Mouse (Mus musculus) liver, adult 2 months (tissue): ENCODE results near the gene Rad9a. TPM values are rescaled to one million over a fixed set of nuclear protein-coding genes. Genes with fewer than 3 reads are reported as not detected.
A peak's percentile ranks its signal among the peaks of the same experiment; 100 is the strongest.

ENCODE experiments used
- DNase-seq: peaks from one replicate; pipeline ENCODE4 v3.0.0-alpha.2; 2011; ENCODE audit warnings: low read depth, low spot score; ENCODE audit errors: extremely low read depth
- H3K27ac ChIP-seq: fragments of 200-500 bp; replicated peaks from 2 replicates; pipeline ENCODE4 v1.5.1; 2012; ENCODE audit warnings: low read depth, mild to moderate bottlenecking, control low read depth, inconsistent platforms, low read length; ENCODE audit not compliant: insufficient read depth
- H3K27me3 ChIP-seq: fragments of 200-500 bp; 2 replicates; pipeline ENCODE4 v1.6.1; 2012; ENCODE audit warnings: mild to moderate bottlenecking, moderate library complexity, low read length, inconsistent platforms; ENCODE audit not compliant: control insufficient read depth, insufficient read depth
- H3K36me3 ChIP-seq: fragments of 200-500 bp; 2 replicates; pipeline ENCODE4 v1.6.1; 2012; ENCODE audit warnings: low read length, inconsistent platforms; ENCODE audit not compliant: control insufficient read depth, insufficient read depth
- H3K4me1 ChIP-seq: fragments of 200-500 bp; 2 replicates; pipeline ENCODE4 v1.6.1; 2011; ENCODE audit warnings: low read length; ENCODE audit not compliant: control insufficient read depth, insufficient read depth
- H3K4me3 ChIP-seq: fragments of 200-500 bp; 2 replicates; pipeline ENCODE4 v1.5.1; 2011; ENCODE audit warnings: low read depth, mild to moderate bottlenecking, control low read depth, low read length, moderate library complexity; ENCODE audit not compliant: insufficient read depth
- H3K79me2 ChIP-seq: fragments of 200-500 bp; 2 replicates; pipeline ENCODE4 v1.6.1; 2012; ENCODE audit warnings: inconsistent platforms, mild to moderate bottlenecking, low read length, moderate library complexity; ENCODE audit not compliant: control insufficient read depth, insufficient read depth
- H3K9ac ChIP-seq: fragments of 200-500 bp; 2 replicates; pipeline ENCODE4 v1.6.1; 2012; ENCODE audit warnings: low read depth, mild to moderate bottlenecking, control low read depth, inconsistent platforms, low read length
- CTCF ChIP-seq: fragments of 200-500 bp; IDR thresholded peaks from 2 replicates; pipeline ENCODE4 v1.5.1; 2011; ENCODE audit warnings: low read depth, low read length, control low read depth
- POLR2A ChIP-seq: fragments of 200-500 bp; IDR thresholded peaks from 2 replicates; pipeline ENCODE4 v1.6.1; 2011; ENCODE audit warnings: low read length, control low read depth; ENCODE audit not compliant: insufficient read depth; ENCODE audit errors: extremely low read depth
- WGBS: fragments of 180-500 bp; shearing (Covaris S2); methylation state at CpG from one replicate; pipeline ENCODE4 v1.1.7; 2018; 5-methylcytosine and 5-hydroxymethylcytosine counted together
- polyA plus RNA-seq: library from polyadenylated mRNA; depleted of rRNA; stranded (reverse); fragments of >200 nt; gene quantifications from 2 replicates; pipeline ENCODE4 v1.2.3, GENCODE M21; 2012
- total RNA-seq: library from RNA; depleted of rRNA; stranded (reverse); fragments of >200 nt; gene quantifications from 2 replicates; pipeline ENCODE4 v1.2.3, GENCODE M21; 2014

Gene Rad9a
- total and polyA plus RNA-seq, 2 experiments, result 0.74 to 7.0 TPM

DNA sequence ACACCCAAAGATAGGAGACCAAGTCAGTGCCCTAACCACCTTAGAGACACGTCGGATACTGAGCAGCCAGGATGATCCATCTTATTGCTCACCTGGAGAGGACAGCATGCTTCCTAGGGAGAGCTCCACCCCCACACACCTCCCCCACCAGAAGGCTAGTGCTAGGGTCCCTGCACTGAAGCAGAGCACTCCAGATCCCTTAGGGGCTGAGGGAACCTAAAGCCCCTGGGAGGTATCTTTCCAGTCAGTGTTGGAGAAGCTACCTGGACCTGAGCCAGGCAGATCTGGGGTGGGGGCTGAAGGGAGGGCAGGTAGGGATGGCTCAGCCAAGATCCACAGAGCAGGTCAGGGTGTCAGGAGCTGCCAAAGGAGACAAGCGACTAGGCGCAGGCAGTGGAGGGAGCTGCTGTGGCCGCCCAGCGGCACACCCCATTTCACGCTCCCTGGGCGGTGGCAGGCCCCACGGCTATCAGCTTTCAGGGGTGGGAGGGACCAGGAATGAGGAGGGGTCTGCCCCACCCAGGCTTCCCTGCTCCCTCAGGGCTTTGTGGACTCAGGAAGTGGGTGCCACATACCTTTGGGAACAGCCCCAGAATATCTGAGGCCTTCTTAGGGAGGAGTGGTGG is 28.1 kb upstream of the Rad9a start:
- H3K4me1 ChIP-seq, result no peaks in the 10 kb centered on the region; the same call in 1 of the 2 replicates
- no peaks in the 10 kb centered on the region for H3K27me3 ChIP-seq
- H3K79me2 ChIP-seq, result no peaks in the 10 kb centered on the region
- no peak overlapping the region for H3K4me3 ChIP-seq
- 92% methylated on average over 9 of the region's 9 CpGs for WGBS
- no peak for TF ChIP-seq CTCF
- TF ChIP-seq POLR2A, result no peak
- H3K27ac ChIP-seq, result no peak overlapping the region
- no peaks in the 10 kb centered on the region for H3K36me3 ChIP-seq
- no peak overlapping the region for H3K9ac ChIP-seq
- no peak for DNase-seq

- no peak for DNase-seq
- no peak overlapping the region for H3K27ac ChIP-seq
- H3K9ac ChIP-seq, result no peak overlapping the region
- TF ChIP-seq POLR2A (no peak), CTCF (no peak)
- no peaks in the 10 kb centered on the region; the same call in 1 of the 2 replicates for H3K4me1 ChIP-seq
- 54% methylated on average over 4 of the region's 4 CpGs for WGBS
- no peaks in the 10 kb centered on the region for H3K27me3 ChIP-seq
- no peak overlapping the region for H3K4me3 ChIP-seq
- no peaks in the 10 kb centered on the region for H3K36me3 ChIP-seq
- H3K79me2 ChIP-seq, result no peaks in the 10 kb centered on the region
Measured at GRCm38 (mm10) chr19:4228891-4229290, 27.4 kb upstream of the Rad9a start.

- DNase-seq, result peak; percentile 67
- WGBS, result 31% methylated on average over 8 of the region's 8 CpGs
- Histone ChIP-seq H3K27me3 (no peaks in the 10 kb centered on the region), H3K4me1 (no peaks in the 10 kb centered on the region; the same call in 1 of the 2 replicates), H3K9ac (no peak overlapping the region), H3K4me3 (no peak overlapping the region), H3K79me2 (no peaks in the 10 kb centered on the region), H3K27ac (no peak overlapping the region), H3K36me3 (no peaks in the 10 kb centered on the region)
- TF ChIP-seq POLR2A (no peak), CTCF (peak; percentile 74)
Measured at GRCm38 (mm10) chr19:4227894-4228678, 26.6 kb upstream of the Rad9a start.

GRCm38 (mm10) chr19:4227446-4227845 is 26.0 kb upstream of the Rad9a start:
- no peaks in the 10 kb centered on the region for H3K79me2 ChIP-seq
- H3K4me3 ChIP-seq, result no peak overlapping the region
- DNase-seq, result no peak
- no peak overlapping the region for H3K9ac ChIP-seq
- H3K27me3 ChIP-seq, result no peaks in the 10 kb centered on the region
- TF ChIP-seq POLR2A, result no peak
- TF ChIP-seq CTCF, result no peak
- WGBS, result 88% methylated on average over 5 of the region's 5 CpGs
- H3K27ac ChIP-seq, result no peak overlapping the region
- no peaks in the 10 kb centered on the region for H3K36me3 ChIP-seq
- H3K4me1 ChIP-seq, result no peaks in the 10 kb centered on the region; the same call in 1 of the 2 replicates

DNA sequence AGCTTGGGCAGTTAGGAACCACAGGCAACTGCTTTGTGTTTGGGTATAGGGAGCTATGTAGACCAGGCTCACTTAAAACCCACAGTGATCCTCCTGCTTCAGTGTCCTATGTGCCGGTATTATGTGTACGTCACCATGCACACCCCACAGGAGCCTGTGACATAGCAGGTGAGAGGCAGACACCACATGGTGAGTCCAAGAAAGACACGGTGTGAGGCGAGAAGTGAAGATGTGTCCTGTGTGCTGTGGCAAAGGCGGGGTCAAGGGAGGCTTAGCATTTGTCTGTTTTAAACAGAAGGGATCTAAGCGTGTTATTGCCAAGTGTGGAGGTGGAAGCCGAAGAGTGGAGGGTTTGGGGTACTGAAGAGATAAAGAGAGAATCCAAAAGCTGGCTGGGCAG is 25.3 kb upstream of the Rad9a start:
- TF ChIP-seq POLR2A, result no peak
- no peak for TF ChIP-seq CTCF
- DNase-seq, result no peak
- no peaks in the 10 kb centered on the region; the same call in 1 of the 2 replicates for H3K4me1 ChIP-seq

DNA sequence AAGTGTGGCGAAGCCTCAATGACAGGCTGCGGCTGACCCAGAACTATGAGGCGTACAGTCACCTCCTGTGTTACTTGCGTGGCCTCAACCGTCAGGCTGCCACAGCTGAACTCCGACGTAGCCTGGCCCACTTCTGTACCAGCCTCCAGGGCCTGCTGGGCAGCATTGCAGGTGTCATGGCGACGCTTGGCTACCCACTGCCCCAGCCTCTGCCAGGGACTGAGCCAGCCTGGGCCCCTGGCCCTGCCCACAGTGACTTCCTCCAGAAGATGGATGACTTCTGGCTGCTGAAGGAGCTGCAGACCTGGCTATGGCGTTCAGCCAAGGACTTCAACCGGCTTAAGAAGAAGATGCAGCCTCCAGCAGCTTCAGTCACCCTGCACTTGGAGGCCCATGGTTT is 20.7 kb upstream of the Rad9a start:
- 75% methylated on average over 11 of the region's 11 CpGs for WGBS
- Histone ChIP-seq H3K79me2 (no peaks in the 10 kb centered on the region), H3K4me1 (no peaks in the 10 kb centered on the region), H3K27ac (no peak overlapping the region), H3K4me3 (no peak overlapping the region), H3K36me3 (no peaks in the 10 kb centered on the region), H3K9ac (no peak overlapping the region), H3K27me3 (no peaks in the 10 kb centered on the region)
- DNase-seq, result no peak
- TF ChIP-seq CTCF (no peak), POLR2A (no peak)

More for the DNA sequence above, 25.3 kb upstream of the Rad9a start:
- no peaks in the 10 kb centered on the region for H3K79me2 ChIP-seq
- no peaks in the 10 kb centered on the region for H3K36me3 ChIP-seq
- H3K4me3 ChIP-seq, result no peak overlapping the region
- 89% methylated on average over 7 of the region's 7 CpGs for WGBS
- H3K27me3 ChIP-seq, result no peaks in the 10 kb centered on the region
- no peak overlapping the region for H3K27ac ChIP-seq
- no peak overlapping the region for H3K9ac ChIP-seq
